Mouse (Mus musculus) hindbrain, embryonic 16.5 days (tissue): Measurements from ENCODE around the gene Ppp2r2c. TPM values are rescaled to one million over a fixed set of nuclear protein-coding genes. Genes with fewer than 3 reads are reported as not detected.
A peak's percentile ranks its signal among the peaks of the same experiment; 100 is the strongest.

Experiments
- ATAC-seq: fragments of 200-750 bp; cut with Nextera tagmentation; 2 replicates; pipeline ENCODE4 v1.8.0; 2017; ENCODE audit warnings: moderate TSS enrichment, moderate library complexity
- H3K27ac ChIP-seq: fragments of 300-500 bp; sonication (generic); 2 replicates; pipeline ENCODE4 v1.5.1; 2014; ENCODE audit warnings: low read depth, mild to moderate bottlenecking, control low read depth, low read length, moderate library complexity
- H3K27me3 ChIP-seq: fragments of 300-500 bp; sonication (generic); replicated peaks from 2 replicates; pipeline ENCODE4 v1.6.1; 2014; ENCODE audit warnings: low read length; ENCODE audit not compliant: control insufficient read depth, insufficient read depth
- H3K36me3 ChIP-seq: fragments of 300-500 bp; sonication (generic); 2 replicates; pipeline ENCODE4 v1.6.1; 2014; ENCODE audit warnings: mild to moderate bottlenecking, low read length, moderate library complexity, mixed read lengths; ENCODE audit not compliant: control insufficient read depth, insufficient read depth
- H3K4me1 ChIP-seq: fragments of 300-500 bp; sonication (generic); 2 replicates; pipeline ENCODE4 v1.6.1; 2014; ENCODE audit warnings: low read depth, low read length; ENCODE audit not compliant: control insufficient read depth, insufficient read depth
- H3K4me2 ChIP-seq: fragments of 300-500 bp; sonication (generic); 2 replicates; pipeline ENCODE4 v1.6.1; 2014; ENCODE audit warnings: mild to moderate bottlenecking, low read length, control low read depth, moderate library complexity
- H3K4me3 ChIP-seq: fragments of 300-500 bp; sonication (generic); 2 replicates; pipeline ENCODE4 v1.5.1; 2014; ENCODE audit warnings: mild to moderate bottlenecking, low read length, control low read depth, moderate library complexity
- H3K9ac ChIP-seq: fragments of 300-500 bp; sonication (generic); 2 replicates; pipeline ENCODE4 v1.6.1; 2014; ENCODE audit warnings: low read depth, mild to moderate bottlenecking, control low read depth, low read length, moderate library complexity
- H3K9me3 ChIP-seq: fragments of 300-500 bp; sonication (generic); 2 replicates; pipeline ENCODE4 v1.6.1; 2014; ENCODE audit warnings: mild to moderate bottlenecking, low read length, moderate library complexity; ENCODE audit not compliant: control insufficient read depth
- WGBS: fragments of 180-500 bp; shearing (Covaris S2); extraction: QIAGEN DNeasy Blood & Tissue Kit; methylation state at CpG from one replicate; pipeline ENCODE4 v1.1.7; 2014; 5-methylcytosine and 5-hydroxymethylcytosine counted together
- polyA plus RNA-seq: library from polyadenylated mRNA; unstranded; fragments of >200 nt; fragmentation: Nextera tagmentation; extraction: Ambion mirVana; gene quantifications from 2 replicates; pipeline ENCODE4 v1.2.1, GENCODE M21; 2015

Gene Ppp2r2c
- polyA plus RNA-seq, 1 experiment from 2014 or later: 52.4 TPM

DNA sequence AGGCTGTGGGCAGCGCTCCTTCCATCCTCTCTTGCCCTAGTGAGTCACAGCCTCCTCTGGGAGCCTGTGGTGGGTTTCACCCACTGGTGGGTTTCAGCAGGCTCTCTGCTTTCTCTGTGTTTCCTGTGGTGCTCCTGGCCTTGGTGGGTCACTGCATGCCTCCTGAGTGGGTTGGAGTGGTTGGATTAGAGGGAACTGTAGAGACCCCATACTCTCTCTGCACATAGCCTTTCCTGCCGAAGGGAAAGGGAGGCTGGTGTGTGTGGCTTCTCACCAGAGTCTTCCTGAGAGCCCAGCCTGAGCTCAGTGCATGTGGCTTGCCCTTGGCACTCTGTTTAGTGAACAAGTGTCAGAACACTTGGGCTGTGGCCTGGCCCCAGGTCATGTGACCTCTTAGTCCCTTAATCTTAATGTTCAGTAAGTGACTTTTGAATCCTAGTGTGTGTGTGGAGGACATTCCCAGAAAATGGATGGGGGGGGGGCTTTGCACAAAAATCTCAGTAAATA, 21.1 kb downstream of the Ppp2r2c start:
- H3K27me3 ChIP-seq: no peaks in the 10 kb centered on the region
- H3K9me3 ChIP-seq: no peaks in the 10 kb centered on the region
- H3K4me3 ChIP-seq: no peak overlapping the region
- WGBS: 93% methylated on average over 2 of the region's 2 CpGs
- ATAC-seq: no peak
- no peak overlapping the region; the same call in 1 of the 2 replicates for H3K27ac ChIP-seq
- H3K4me2 ChIP-seq: no peak overlapping the region
- no peaks in the 10 kb centered on the region for H3K36me3 ChIP-seq
- peaks cover 39% of the 10 kb centered on the region for H3K4me1 ChIP-seq
- no peak overlapping the region for H3K9ac ChIP-seq

DNA sequence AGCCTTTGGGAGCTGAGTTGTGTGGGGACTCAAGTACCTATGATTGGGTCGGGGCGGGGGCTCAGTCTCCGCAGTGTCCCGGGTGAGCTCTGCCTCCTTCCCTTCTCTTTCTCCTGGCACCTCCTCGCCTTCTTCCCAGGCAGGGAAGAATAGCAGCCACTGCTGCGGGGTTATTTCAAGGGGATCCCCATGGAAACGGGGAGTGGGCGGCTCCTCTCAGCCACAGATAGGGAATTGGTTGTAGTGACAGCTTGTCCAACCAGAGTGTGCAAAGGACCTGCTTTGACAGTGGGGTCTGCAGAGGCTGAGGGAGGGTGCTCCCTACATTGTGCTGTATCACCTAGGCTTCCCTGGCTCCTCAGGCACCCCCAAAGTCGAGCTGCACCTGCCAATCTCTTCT, 22.5 kb downstream of the Ppp2r2c start:
- Histone ChIP-seq H3K4me3 (no peak overlapping the region), H3K9me3 (no peaks in the 10 kb centered on the region), H3K4me2 (peak overlapping the region; percentile 11; the same call in 1 of the 2 replicates), H3K27me3 (no peaks in the 10 kb centered on the region), H3K9ac (peak overlapping the region; percentile 39; the same call in 1 of the 2 replicates), H3K27ac (peak overlapping the region; percentile 24; the same call in 1 of the 2 replicates), H3K36me3 (no peaks in the 10 kb centered on the region), H3K4me1 (peaks cover 49% of the 10 kb centered on the region)
- 15% methylated on average over 9 of the region's 9 CpGs for WGBS
- peak; percentile 16; the same call in 1 of the 2 replicates for ATAC-seq

DNA sequence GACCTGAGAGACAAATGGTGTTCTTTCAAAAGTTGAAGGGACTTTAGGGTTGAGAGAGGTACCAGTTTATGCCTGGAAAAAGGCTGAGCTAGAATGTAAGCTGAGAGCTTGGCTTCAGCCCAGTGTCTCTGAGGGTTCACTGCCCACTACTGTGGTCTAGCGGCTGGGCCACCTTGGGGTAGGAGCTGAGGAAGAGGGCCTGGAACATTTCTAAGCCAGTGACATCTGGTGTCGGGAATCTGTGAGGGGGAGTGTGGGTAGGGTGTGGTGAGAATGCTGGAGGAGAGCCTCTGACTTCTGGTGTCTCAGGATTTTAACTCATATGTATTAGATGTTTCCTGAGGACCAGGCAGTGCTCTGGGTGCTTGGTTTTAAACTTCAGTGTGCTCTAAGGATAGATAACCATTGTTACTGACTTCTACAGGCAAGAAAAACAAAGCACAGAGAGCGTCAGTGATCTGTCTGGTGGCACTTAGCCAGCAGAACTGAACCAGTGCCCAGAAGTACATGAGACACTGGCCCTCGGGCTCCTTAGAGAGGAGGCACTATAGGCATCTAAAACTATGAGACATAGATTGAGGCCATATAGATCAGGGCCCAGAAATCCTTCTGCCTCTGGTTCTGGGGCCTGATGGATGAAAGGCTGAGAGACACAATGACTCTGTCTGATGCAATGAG, 23.6 kb downstream of the Ppp2r2c start:
- no peaks in the 10 kb centered on the region for H3K9me3 ChIP-seq
- H3K36me3 ChIP-seq: no peaks in the 10 kb centered on the region
- H3K27ac ChIP-seq: peak overlapping the region; percentile 46; the same call in 1 of the 2 replicates
- ATAC-seq: no peak
- 51% methylated on average over 4 of the region's 4 CpGs for WGBS
- H3K4me2 ChIP-seq: no peak overlapping the region
- H3K4me3 ChIP-seq: no peak overlapping the region
- no peaks in the 10 kb centered on the region for H3K27me3 ChIP-seq
- peaks cover 44% of the 10 kb centered on the region for H3K4me1 ChIP-seq
- no peak overlapping the region for H3K9ac ChIP-seq

DNA sequence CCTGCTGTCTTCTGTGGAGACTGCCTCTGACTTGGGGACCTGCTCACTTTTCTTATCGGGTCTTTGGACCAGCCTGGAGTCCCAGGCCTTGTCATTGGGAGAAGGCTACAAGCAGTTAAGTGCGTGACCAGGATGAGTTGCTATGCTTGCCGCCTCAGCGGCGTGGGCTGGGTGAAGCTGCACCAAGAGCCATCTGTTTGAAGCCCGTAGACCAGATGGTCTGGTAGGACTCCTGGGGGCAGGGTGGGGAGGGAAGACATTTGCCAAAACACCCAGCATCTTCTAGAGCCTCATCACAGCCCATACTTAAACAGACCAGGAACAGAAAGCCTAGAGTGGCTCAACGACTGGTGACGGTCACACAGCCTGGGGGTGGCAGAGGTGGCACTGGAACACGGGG, 24.9 kb downstream of the Ppp2r2c start:
- Histone ChIP-seq H3K9ac (no peak overlapping the region), H3K36me3 (no peaks in the 10 kb centered on the region), H3K27ac (no peak overlapping the region), H3K4me2 (no peak overlapping the region), H3K4me1 (peaks cover 38% of the 10 kb centered on the region), H3K4me3 (no peak overlapping the region), H3K27me3 (no peaks in the 10 kb centered on the region), H3K9me3 (no peaks in the 10 kb centered on the region)
- ATAC-seq: no peak
- 66% methylated on average over 9 of the region's 9 CpGs for WGBS

DNA sequence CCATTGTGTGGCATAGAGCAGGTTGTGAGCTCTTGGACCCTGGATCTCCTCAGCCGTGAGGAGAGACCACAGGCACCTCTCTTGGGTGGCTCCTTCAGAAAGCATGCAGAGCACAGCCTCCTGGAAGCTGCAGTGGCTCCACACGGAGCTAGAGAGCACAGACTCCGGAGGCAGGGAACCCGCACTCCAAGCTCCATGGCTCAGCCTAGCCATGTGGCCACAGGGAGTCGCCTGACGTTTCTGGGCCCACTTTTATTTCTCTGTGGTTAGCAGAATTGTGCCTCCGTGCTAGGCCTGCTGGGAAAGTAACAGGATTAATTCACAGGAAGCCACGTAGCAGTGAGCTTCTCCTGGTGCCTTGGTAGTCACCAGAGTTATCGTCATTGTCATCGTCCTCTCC, 25.8 kb downstream of the Ppp2r2c start:
- H3K4me1 ChIP-seq: peaks cover 41% of the 10 kb centered on the region
- no peak overlapping the region for H3K27ac ChIP-seq
- 69% methylated on average over 10 of the region's 10 CpGs for WGBS

DNA sequence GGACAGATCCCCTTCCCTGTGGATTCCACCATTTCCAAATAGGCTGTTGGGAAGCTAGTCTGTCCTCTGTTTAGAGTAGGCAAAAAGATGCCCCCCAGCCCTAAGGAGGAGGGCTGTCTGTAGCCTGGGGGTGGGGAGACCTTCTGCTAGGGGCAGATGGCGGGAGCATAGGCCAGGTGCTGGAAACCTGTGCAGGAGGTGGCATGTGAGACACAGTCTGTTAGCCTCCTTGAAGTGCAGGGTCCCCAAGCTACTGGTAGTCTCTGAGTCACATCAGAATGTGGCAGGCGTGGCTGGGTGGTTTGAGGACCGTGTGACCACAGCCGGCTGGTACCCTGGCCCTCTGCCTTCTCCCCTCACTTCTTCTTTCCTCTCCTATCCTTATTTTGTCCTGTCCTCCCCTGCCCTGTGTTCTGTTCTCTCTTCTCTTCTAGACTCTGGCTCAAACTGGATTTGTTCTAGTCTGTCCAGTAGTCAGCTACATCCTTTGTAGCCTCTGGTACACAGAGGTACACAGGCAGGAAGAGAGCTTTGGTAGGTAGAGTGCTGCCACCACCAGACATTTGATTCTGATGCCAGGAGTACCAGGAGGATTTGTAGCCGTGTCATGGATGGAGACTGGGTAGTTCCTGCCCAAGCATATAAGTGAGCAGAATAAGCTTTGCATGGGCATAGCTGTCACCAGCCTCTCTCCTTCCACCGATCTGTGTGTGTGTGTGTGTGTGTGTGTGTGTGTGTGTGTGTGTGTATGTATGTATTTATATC, 26.5 kb downstream of the Ppp2r2c start:
- no peak overlapping the region for H3K4me3 ChIP-seq
- no peak overlapping the region for H3K9ac ChIP-seq
- no peaks in the 10 kb centered on the region for H3K36me3 ChIP-seq
- no peak for ATAC-seq
- H3K27ac ChIP-seq: peak overlapping the region; percentile 27; the same call in 1 of the 2 replicates
- H3K9me3 ChIP-seq: no peaks in the 10 kb centered on the region
- H3K4me2 ChIP-seq: no peak overlapping the region
- WGBS: 73% methylated on average over 6 of the region's 6 CpGs
- no peaks in the 10 kb centered on the region for H3K27me3 ChIP-seq
- peaks cover 42% of the 10 kb centered on the region for H3K4me1 ChIP-seq

More for the DNA sequence above, 25.8 kb downstream of the Ppp2r2c start:
- Histone ChIP-seq H3K4me3 (no peak overlapping the region), H3K27me3 (no peaks in the 10 kb centered on the region), H3K4me2 (no peak overlapping the region), H3K9ac (no peak overlapping the region), H3K36me3 (no peaks in the 10 kb centered on the region), H3K9me3 (no peaks in the 10 kb centered on the region)
- ATAC-seq: no peak

DNA sequence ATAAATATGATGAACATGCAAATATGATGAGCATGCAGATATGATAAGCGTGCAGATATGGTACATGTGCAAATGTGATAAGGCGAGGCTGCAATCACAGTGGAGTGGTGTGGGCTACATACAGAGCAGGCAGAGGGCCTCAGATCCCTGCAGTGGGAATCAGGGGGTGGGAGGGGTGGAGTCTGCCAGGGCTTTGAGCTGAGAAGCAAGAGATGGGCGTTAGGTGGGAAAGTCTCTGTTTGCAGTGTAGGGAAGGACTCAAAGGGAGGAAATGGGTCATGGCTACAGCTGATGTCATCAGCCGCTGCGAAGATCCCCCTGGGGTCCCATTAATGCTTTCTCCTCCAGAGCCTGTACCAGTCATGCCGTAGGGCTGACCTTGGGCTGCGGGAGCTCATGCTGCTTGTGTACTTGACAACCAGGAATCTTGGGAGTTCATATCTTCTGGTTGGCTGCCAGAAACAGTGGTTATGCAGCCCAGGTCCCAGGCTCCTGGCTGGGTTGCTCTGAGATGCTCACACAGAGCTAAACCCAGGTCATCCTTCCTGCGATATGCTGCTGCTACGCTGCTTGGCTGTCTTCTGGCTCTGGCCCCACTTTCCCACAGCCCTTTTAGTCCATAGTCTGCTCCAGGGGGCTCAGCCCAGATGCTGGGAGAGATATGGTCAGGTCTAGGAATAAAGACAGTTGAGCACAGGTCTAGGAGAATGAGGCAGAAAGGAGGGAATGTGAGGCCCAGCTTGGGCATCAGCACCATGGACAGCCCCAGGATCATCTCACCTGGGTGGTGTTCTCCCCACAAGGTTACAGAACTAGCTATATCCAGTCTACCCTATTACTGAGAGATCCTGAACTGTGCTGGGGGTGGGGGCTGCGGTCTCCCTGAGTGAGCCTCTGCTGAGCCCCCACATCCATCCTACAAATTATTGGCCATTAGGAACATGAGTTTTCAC, 27.6 kb downstream of the Ppp2r2c start:
- H3K27me3 ChIP-seq: no peaks in the 10 kb centered on the region
- ATAC-seq: no peak
- no peak overlapping the region for H3K4me3 ChIP-seq
- no peaks in the 10 kb centered on the region for H3K9me3 ChIP-seq
- peaks cover 44% of the 10 kb centered on the region for H3K4me1 ChIP-seq
- no peak overlapping the region for H3K9ac ChIP-seq
- WGBS: 58% methylated on average over 10 of the region's 10 CpGs
- no peak overlapping the region; the same call in 1 of the 2 replicates for H3K27ac ChIP-seq
- no peaks in the 10 kb centered on the region for H3K36me3 ChIP-seq
- H3K4me2 ChIP-seq: no peak overlapping the region

DNA sequence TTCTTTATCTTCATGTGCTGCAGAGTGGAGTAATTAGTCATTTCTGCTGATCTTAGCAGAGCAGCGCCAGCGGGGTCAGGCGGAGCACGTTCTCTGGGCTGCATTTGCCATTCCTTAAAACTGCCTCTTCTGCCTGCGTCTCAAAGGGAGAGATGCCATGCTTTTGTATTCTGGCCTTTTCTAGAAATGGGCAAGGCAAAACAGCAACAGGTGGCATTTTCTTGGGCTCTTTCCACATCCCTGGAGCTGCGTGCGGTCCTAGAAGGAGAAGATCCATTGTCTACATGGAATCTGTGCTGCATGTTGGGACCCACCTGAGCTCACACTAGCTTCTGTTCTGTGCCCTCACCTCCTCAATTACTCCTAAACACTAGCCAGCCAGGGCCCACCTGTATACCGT, 29.7 kb downstream of the Ppp2r2c start:
- peaks cover 39% of the 10 kb centered on the region for H3K4me1 ChIP-seq

More for the DNA sequence above, 29.7 kb downstream of the Ppp2r2c start:
- Histone ChIP-seq H3K36me3 (no peaks in the 10 kb centered on the region), H3K27me3 (no peaks in the 10 kb centered on the region), H3K4me2 (no peak overlapping the region), H3K27ac (no peak overlapping the region; the same call in 1 of the 2 replicates), H3K9ac (no peak overlapping the region), H3K9me3 (no peaks in the 10 kb centered on the region), H3K4me3 (no peak overlapping the region)
- ATAC-seq: no peak
- 67% methylated on average over 8 of the region's 8 CpGs for WGBS
